Mouse (Mus musculus): ENCODE results near the gene Eif3j1. TPM values are rescaled to one million over a fixed set of nuclear protein-coding genes. Genes with fewer than 3 reads are reported as not detected.
"Not testable (repeated sequence)": the region's sequence is repeated elsewhere in the genome, so short reads cannot be mapped to it uniquely, and the experiment has no call there.

The Eif3j1 gene
- polyA plus RNA-seq (2015; fragmentation: Nextera tagmentation; extraction: Ambion mirVana), result 12.4 and 12.5 TPM in 2 replicates

GRCm38 (mm10) chr2:122027862-122028755, at the start of gene Eif3j1:
Gene Eif3j1 (plus strand): TSS chr2:122028546.
- peak within 1 kb of the TSS; percentile 93 for H3K4me3 ChIP-seq
- no peaks in the 10 kb centered on the region for H3K9me3 ChIP-seq (replicated peaks)
- H3K9ac ChIP-seq, result peak within 1 kb of the TSS; percentile 93
- peaks cover 3% of the 10 kb centered on the region; the same call in 1 of the 2 replicates for H3K36me3 ChIP-seq (ENCODE audit: poor library complexity, severe bottlenecking)
- H3K27ac ChIP-seq, result peak within 1 kb of the TSS; percentile 75
- H3K4me2 ChIP-seq, result peak within 1 kb of the TSS; percentile 84
- ATAC-seq, result peak; percentile 100
- peaks cover 19% of the 10 kb centered on the region for H3K4me1 ChIP-seq
- H3K27me3 ChIP-seq, result no peaks in the 10 kb centered on the region
- WGBS, result under 1% methylated on average over 44 of the region's 67 CpGs

- Histone ChIP-seq H3K9ac (no peak overlapping the region), H3K9me3 (replicated peaks) (no peaks in the 10 kb centered on the region), H3K27me3 (no peaks in the 10 kb centered on the region), H3K4me1 (no peaks in the 10 kb centered on the region), H3K4me2 (no peak overlapping the region), H3K4me3 (no peak overlapping the region), H3K36me3 (ENCODE audit: poor library complexity, severe bottlenecking) (peaks cover 39% of the 10 kb centered on the region), H3K27ac (no peak overlapping the region)
- no peak for ATAC-seq
- 92% methylated on average over 1 of the region's 1 CpGs for WGBS
Measured at GRCm38 (mm10) chr2:121995738-121996137, 32.6 kb upstream of the Eif3j1 start.

GRCm38 (mm10) chr2:122008832-122009231, 19.5 kb upstream of the Eif3j1 start:
- H3K9ac ChIP-seq, result no peak overlapping the region
- ATAC-seq, result no peak
- no peak overlapping the region for H3K4me3 ChIP-seq
- no peak overlapping the region for H3K4me2 ChIP-seq
- H3K4me1 ChIP-seq, result no peaks in the 10 kb centered on the region
- H3K9me3 ChIP-seq (replicated peaks), result no peaks in the 10 kb centered on the region
- no peak overlapping the region for H3K27ac ChIP-seq
- H3K36me3 ChIP-seq (ENCODE audit: poor library complexity, severe bottlenecking), result peaks cover 40% of the 10 kb centered on the region
- 90% methylated on average over 3 of the region's 3 CpGs for WGBS
- no peaks in the 10 kb centered on the region for H3K27me3 ChIP-seq

GRCm38 (mm10) chr2:122011441-122011840, 16.9 kb upstream of the Eif3j1 start:
- no peak overlapping the region for H3K4me2 ChIP-seq
- 93% methylated on average over 7 of the region's 7 CpGs for WGBS
- no peaks in the 10 kb centered on the region for H3K9me3 ChIP-seq (replicated peaks)
- H3K27me3 ChIP-seq, result no peaks in the 10 kb centered on the region
- H3K4me3 ChIP-seq, result no peak overlapping the region
- H3K27ac ChIP-seq, result no peak overlapping the region
- peaks cover 42% of the 10 kb centered on the region for H3K36me3 ChIP-seq (ENCODE audit: poor library complexity, severe bottlenecking)
- H3K9ac ChIP-seq, result no peak overlapping the region
- no peak for ATAC-seq
- no peaks in the 10 kb centered on the region for H3K4me1 ChIP-seq

- ATAC-seq, result no peak
Measured at GRCm38 (mm10) chr2:122018705-122019104, 9.6 kb upstream of the Eif3j1 start.

GRCm38 (mm10) chr2:122022284-122022683, 6.1 kb upstream of the Eif3j1 start:
- H3K9me3 ChIP-seq (replicated peaks), result no peaks in the 10 kb centered on the region
- WGBS, result 85% methylated on average over 2 of the region's 2 CpGs
- H3K27ac ChIP-seq, result no peak overlapping the region
- H3K27me3 ChIP-seq, result no peaks in the 10 kb centered on the region
- H3K4me2 ChIP-seq, result no peak overlapping the region
- H3K36me3 ChIP-seq (ENCODE audit: poor library complexity, severe bottlenecking), result no peaks in the 10 kb centered on the region
- H3K4me1 ChIP-seq, result 0 out of 2 replicates have a peak, but pooled peaks cover under 1% of the 10 kb centered on the region
- H3K4me3 ChIP-seq, result no peak overlapping the region
- H3K9ac ChIP-seq, result no peak overlapping the region
- no peak for ATAC-seq

More at GRCm38 (mm10) chr2:122018705-122019104, 9.6 kb upstream of the Eif3j1 start:
- Histone ChIP-seq H3K27ac (no peak overlapping the region), H3K4me3 (no peak overlapping the region), H3K9me3 (replicated peaks) (no peaks in the 10 kb centered on the region), H3K4me1 (no peaks in the 10 kb centered on the region), H3K36me3 (ENCODE audit: poor library complexity, severe bottlenecking) (peaks cover 11% of the 10 kb centered on the region), H3K27me3 (no peaks in the 10 kb centered on the region), H3K4me2 (no peak overlapping the region), H3K9ac (no peak overlapping the region)
- WGBS, result 61% methylated on average over 1 of the region's 1 CpGs

GRCm38 (mm10) chr2:122027091-122027490, 1.3 kb upstream of the Eif3j1 start:
- H3K36me3 ChIP-seq (ENCODE audit: poor library complexity, severe bottlenecking); ATAC-seq; H3K27me3 ChIP-seq; H3K4me2 ChIP-seq; H3K27ac ChIP-seq; H3K9ac ChIP-seq; H3K9me3 ChIP-seq (replicated peaks): not testable (repeated sequence)
- Histone ChIP-seq H3K4me1 (peaks cover 19% of the 10 kb centered on the region), H3K4me3 (peak overlapping the region; percentile 93; the same call in 1 of the 2 replicates)
- WGBS, result 93% methylated on average over 10 of the region's 10 CpGs

GRCm38 (mm10) chr2:122028756-122029700, 682 bp downstream of the Eif3j1 start:
- H3K4me3 ChIP-seq, result peak overlapping the region; percentile 93
- H3K4me1 ChIP-seq, result peaks cover 19% of the 10 kb centered on the region
- no peaks in the 10 kb centered on the region for H3K27me3 ChIP-seq
- H3K9me3 ChIP-seq (replicated peaks), result no peaks in the 10 kb centered on the region
- H3K27ac ChIP-seq, result peak overlapping the region; percentile 75
- peak overlapping the region; percentile 84 for H3K4me2 ChIP-seq
- H3K9ac ChIP-seq, result peak overlapping the region; percentile 93
- WGBS, result 1% methylated on average over 61 of the region's 71 CpGs
- peak; percentile 69; the same call in 1 of the 2 replicates for ATAC-seq
- H3K36me3 ChIP-seq (ENCODE audit: poor library complexity, severe bottlenecking), result peaks cover 4% of the 10 kb centered on the region; the same call in 1 of the 2 replicates

GRCm38 (mm10) chr2:122031970-122032369, 3.6 kb downstream of the Eif3j1 start:
- Histone ChIP-seq H3K36me3 (ENCODE audit: poor library complexity, severe bottlenecking) (peaks cover 12% of the 10 kb centered on the region; the same call in 1 of the 2 replicates), H3K4me1 (peaks cover 19% of the 10 kb centered on the region), H3K27ac (no peak overlapping the region), H3K27me3 (no peaks in the 10 kb centered on the region), H3K9ac (no peak overlapping the region), H3K4me3 (no peak overlapping the region), H3K9me3 (replicated peaks) (no peaks in the 10 kb centered on the region), H3K4me2 (no peak overlapping the region)
- no peak for ATAC-seq
- WGBS, result 83% methylated on average over 6 of the region's 6 CpGs

GRCm38 (mm10) chr2:122036064-122036463, 7.7 kb downstream of the Eif3j1 start:
- Histone ChIP-seq H3K4me3 (no peak overlapping the region), H3K4me2 (no peak overlapping the region), H3K27me3 (no peaks in the 10 kb centered on the region), H3K36me3 (ENCODE audit: poor library complexity, severe bottlenecking) (peaks cover 21% of the 10 kb centered on the region), H3K4me1 (no peaks in the 10 kb centered on the region), H3K9me3 (replicated peaks) (no peaks in the 10 kb centered on the region), H3K9ac (no peak overlapping the region), H3K27ac (no peak overlapping the region)
- 90% methylated on average over 3 of the region's 3 CpGs for WGBS
- no peak for ATAC-seq

- Histone ChIP-seq H3K9me3 (replicated peaks) (no peaks in the 10 kb centered on the region), H3K27me3 (no peaks in the 10 kb centered on the region), H3K4me1 (no peaks in the 10 kb centered on the region), H3K4me2 (no peak overlapping the region), H3K27ac (no peak overlapping the region), H3K9ac (no peak overlapping the region), H3K36me3 (ENCODE audit: poor library complexity, severe bottlenecking) (peaks cover 29% of the 10 kb centered on the region), H3K4me3 (no peak overlapping the region)
- ATAC-seq, result no peak
Measured at GRCm38 (mm10) chr2:122043926-122044325, 15.6 kb downstream of the Eif3j1 start.
